ENCODE assay signal across 17 mouse cellular contexts in the genomic region with DNA sequence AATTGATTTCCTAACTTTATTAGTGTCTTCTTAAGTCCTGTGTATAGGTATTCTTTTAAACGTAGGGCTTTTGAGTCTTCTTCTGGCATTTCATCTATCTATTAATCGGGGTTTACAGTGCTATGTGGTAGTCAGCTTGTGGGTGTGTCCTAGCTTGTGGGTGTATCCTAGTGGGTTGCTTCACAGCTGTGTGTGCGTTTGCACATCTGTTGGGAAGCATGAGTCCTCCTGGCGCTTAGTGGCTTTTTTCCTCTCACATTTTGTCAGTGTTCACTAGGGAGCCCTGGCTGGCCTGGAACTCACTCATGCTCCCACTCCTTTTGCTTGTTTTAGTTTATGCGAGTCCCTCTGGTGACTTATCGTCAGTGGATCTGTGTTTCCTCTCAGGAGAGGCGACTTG. TPM values are rescaled to one million over a fixed set of nuclear protein-coding genes. Genes with fewer than 3 reads are reported as not detected.
DNase-seq lines count a peak whose midpoint lies in the region; ATAC-seq lines count a peak whose summit lies in the region.
"Had no signal": no experiment of that assay in that cellular context is flagged by ENCODE, and none has a peak within 500 bp of the region (broad histone marks: within the 10 kb centered on the region; RNA-seq: fewer than 3 reads in every experiment).

No protein-coding gene starts in this region.

- H3K27ac ChIP-seq in heart, embryonic 10.5 days: no peak overlapping the region
- peak overlapping the region; percentile 45; the same call in 1 of the 2 replicates for H3K27ac ChIP-seq in embryonic facial prominence, embryonic 15.5 days (replicated peaks)
- no peak overlapping the region for H3K27ac ChIP-seq in intestine, embryonic 16.5 days (ENCODE audit: low read length)
- H3K27ac ChIP-seq in kidney, embryonic 16.5 days (ENCODE audit: low read length): no peak overlapping the region
- H3K27ac ChIP-seq in forebrain, embryonic 16.5 days (ENCODE audit: low read length): no peak overlapping the region
- H3K27ac ChIP-seq: kidney, embryonic 15.5 days; left cerebral cortex, adult 2 months; limb, embryonic 13.5 days; neural tube, embryonic 15.5 days had no signal

- H3K4me2 ChIP-seq in embryonic facial prominence, embryonic 15.5 days (replicated peaks): no peak overlapping the region
- H3K4me2 ChIP-seq in intestine, embryonic 16.5 days (ENCODE audit: low read depth, low read length): no peak overlapping the region
- no peak overlapping the region for H3K4me2 ChIP-seq in kidney, embryonic 16.5 days (replicated peaks; ENCODE audit: low read depth, low read length)
- H3K4me2 ChIP-seq in forebrain, embryonic 16.5 days (ENCODE audit: low read length): no peak overlapping the region
- H3K4me2 ChIP-seq: kidney, embryonic 15.5 days; limb, embryonic 13.5 days; neural tube, embryonic 15.5 days had no signal

- H3K27me3 ChIP-seq in heart, embryonic 10.5 days (ENCODE audit: insufficient read depth, poor library complexity, severe bottlenecking): no peaks in the 10 kb centered on the region
- H3K27me3 ChIP-seq in embryonic facial prominence, embryonic 15.5 days: no peaks in the 10 kb centered on the region
- no peaks in the 10 kb centered on the region for H3K27me3 ChIP-seq in intestine, embryonic 16.5 days (replicated peaks; ENCODE audit: control insufficient read depth, insufficient read depth, low read length)
- H3K27me3 ChIP-seq in kidney, embryonic 16.5 days (ENCODE audit: insufficient read depth, low read length): no peaks in the 10 kb centered on the region
- H3K27me3 ChIP-seq in forebrain, embryonic 16.5 days (replicated peaks; ENCODE audit: control insufficient read depth, insufficient read depth, low read length): no peaks in the 10 kb centered on the region
- H3K27me3 ChIP-seq: kidney, embryonic 15.5 days; limb, embryonic 13.5 days; neural tube, embryonic 15.5 days; Patski had no signal

- WGBS in heart, embryonic 10.5 days: 51% methylated on average over 7 of the region's 7 CpGs
- WGBS in embryonic facial prominence, embryonic 15.5 days: 51% methylated on average over 7 of the region's 7 CpGs
- WGBS in intestine, embryonic 16.5 days: 43% methylated on average over 7 of the region's 7 CpGs
- 78% methylated on average over 7 of the region's 7 CpGs for WGBS in kidney, embryonic 16.5 days
- 86% methylated on average over 7 of the region's 7 CpGs for WGBS in forebrain, embryonic 16.5 days

- H3K36me3 ChIP-seq in heart, embryonic 10.5 days: no peaks in the 10 kb centered on the region
- H3K36me3 ChIP-seq in embryonic facial prominence, embryonic 15.5 days: no peaks in the 10 kb centered on the region
- H3K36me3 ChIP-seq in intestine, embryonic 16.5 days (ENCODE audit: control insufficient read depth, insufficient read depth, low read length): no peaks in the 10 kb centered on the region
- no peaks in the 10 kb centered on the region for H3K36me3 ChIP-seq in kidney, embryonic 16.5 days (ENCODE audit: insufficient read depth, low read length)
- H3K36me3 ChIP-seq in forebrain, embryonic 16.5 days (ENCODE audit: control insufficient read depth, insufficient read depth): no peaks in the 10 kb centered on the region
- H3K36me3 ChIP-seq: kidney, embryonic 15.5 days; limb, embryonic 13.5 days; neural tube, embryonic 15.5 days had no signal

- no peak for ATAC-seq in embryonic facial prominence, embryonic 15.5 days (ENCODE audit: insufficient number of reproducible peaks, low FRiP score, low TSS enrichment, low read depth)
- peak; percentile 39; the same call in 1 of the 2 replicates for ATAC-seq in intestine, embryonic 16.5 days
- peak; percentile 69 for ATAC-seq in megakaryocyte progenitor cell, adult 5-6 weeks (replicated peaks; ENCODE audit: poor library complexity)
- ATAC-seq in kidney, embryonic 16.5 days (ENCODE audit: low FRiP score, low TSS enrichment): no peak
- ATAC-seq in frontal cortex, adult (ENCODE audit: low TSS enrichment): no peak
- ATAC-seq in forebrain, embryonic 16.5 days: no peak
- ATAC-seq: hindbrain, embryonic 16.5 days; Patski had no signal

- no peak overlapping the region for H3K4me3 ChIP-seq in heart, embryonic 10.5 days
- H3K4me3 ChIP-seq in embryonic facial prominence, embryonic 15.5 days (replicated peaks): no peak overlapping the region
- H3K4me3 ChIP-seq in intestine, embryonic 16.5 days (ENCODE audit: low read length): no peak overlapping the region
- H3K4me3 ChIP-seq in kidney, embryonic 16.5 days (ENCODE audit: low read length): no peak overlapping the region
- no peak overlapping the region for H3K4me3 ChIP-seq in forebrain, embryonic 16.5 days (replicated peaks; ENCODE audit: low read length)
- H3K4me3 ChIP-seq: kidney, embryonic 15.5 days; left cerebral cortex, adult 2 months; limb, embryonic 13.5 days; neural tube, embryonic 15.5 days had no signal

- H3K9me3 ChIP-seq in heart, embryonic 10.5 days: no peaks in the 10 kb centered on the region
- H3K9me3 ChIP-seq in embryonic facial prominence, embryonic 15.5 days (replicated peaks): no peaks in the 10 kb centered on the region
- H3K9me3 ChIP-seq in intestine, embryonic 16.5 days (ENCODE audit: control insufficient read depth, low read length): no peaks in the 10 kb centered on the region
- H3K9me3 ChIP-seq in kidney, embryonic 16.5 days (ENCODE audit: low read length): no peaks in the 10 kb centered on the region
- H3K9me3 ChIP-seq in forebrain, embryonic 16.5 days (ENCODE audit: control insufficient read depth, low read length): no peaks in the 10 kb centered on the region
- H3K9me3 ChIP-seq: kidney, embryonic 15.5 days; limb, embryonic 13.5 days; neural tube, embryonic 15.5 days had no signal

- peak; percentile 93 for DNase-seq in heart, adult 11 months
- no peak for DNase-seq in heart, embryonic 10.5 days (ENCODE audit: low spot score)
- DNase-seq: cerebellum, postnatal 10 days; retina, postnatal 1 day; spleen, adult 18-20 months had no signal

- no peak overlapping the region for H3K9ac ChIP-seq in embryonic facial prominence, embryonic 15.5 days
- H3K9ac ChIP-seq in intestine, embryonic 16.5 days (ENCODE audit: low read depth, low read length): no peak overlapping the region
- H3K9ac ChIP-seq in kidney, embryonic 16.5 days (replicated peaks; ENCODE audit: low read length): no peak overlapping the region
- H3K9ac ChIP-seq in forebrain, embryonic 16.5 days (replicated peaks; ENCODE audit: low read depth, low read length): no peak overlapping the region
- H3K9ac ChIP-seq: kidney, embryonic 15.5 days; limb, embryonic 13.5 days; neural tube, embryonic 15.5 days had no signal

- peaks cover 19% of the 10 kb centered on the region for H3K4me1 ChIP-seq in heart, embryonic 10.5 days
- H3K4me1 ChIP-seq in embryonic facial prominence, embryonic 15.5 days: no peaks in the 10 kb centered on the region; the same call in 1 of the 2 replicates
- peaks cover 19% of the 10 kb centered on the region for H3K4me1 ChIP-seq in intestine, embryonic 16.5 days (ENCODE audit: control insufficient read depth, insufficient read depth, low read length)
- H3K4me1 ChIP-seq in kidney, embryonic 16.5 days (ENCODE audit: insufficient read depth, low read length): peaks cover 10% of the 10 kb centered on the region; the same call in 1 of the 2 replicates
- no peaks in the 10 kb centered on the region for H3K4me1 ChIP-seq in forebrain, embryonic 16.5 days (replicated peaks; ENCODE audit: control insufficient read depth, insufficient read depth, low read length)
- H3K4me1 ChIP-seq: neural tube, embryonic 15.5 days had no signal

RNA-seq across cellular contexts. Expression of a gene that starts 46.2 kb away (rescaled TPM):
- 29.5 and 29.8 TPM in 2 replicates for polyA plus RNA-seq in heart, embryonic 10.5 days (2016; fragmentation: Nextera tagmentation; extraction: Ambion mirVana)
- polyA plus RNA-seq in embryonic facial prominence, embryonic 15.5 days (2015; fragmentation: Nextera tagmentation; extraction: Ambion mirVana): 41.8 and 44.7 TPM in 2 replicates
- 25.5 and 27.0 TPM in 2 replicates for polyA plus RNA-seq in intestine, embryonic 16.5 days (2015; fragmentation: Nextera tagmentation; extraction: Ambion mirVana)
- 101 and 140 TPM in 2 replicates for total RNA-seq in megakaryocyte progenitor cell, adult 5-6 weeks (2015)
- total RNA-seq in megakaryocyte progenitor cell, adult 5-6 weeks (2017): 97.1 and 131 TPM in 2 replicates
- polyA plus RNA-seq in kidney, embryonic 16.5 days (2015; fragmentation: Nextera tagmentation; extraction: Ambion mirVana): 34.7 and 39.9 TPM in 2 replicates
- 41.7 and 51.2 TPM in 2 replicates for polyA plus RNA-seq in forebrain, embryonic 16.5 days (2015; fragmentation: Nextera tagmentation; extraction: Ambion mirVana)

Comparison
In these comparisons a context has a peak if more than half of its experiments do, and no peak if none do; other contexts are left out.
1. ATAC-seq: peak in intestine, embryonic 16.5 days (single experiment) and megakaryocyte progenitor cell, adult 5-6 weeks (single experiment); none in embryonic facial prominence, embryonic 15.5 days (single experiment), kidney, embryonic 16.5 days (single experiment), frontal cortex, adult (single experiment) and forebrain, embryonic 16.5 days (single experiment).